Mouse (Mus musculus) monocyte, adult 5-6 weeks (primary cell): ENCODE results near the gene Taar7a. TPM values are rescaled to one million over a fixed set of nuclear protein-coding genes. Genes with fewer than 3 reads are reported as not detected.

Experiments
- ATAC-seq: fragments of 153-309, 156-312 bp; replicated peaks from 2 replicates; pipeline ENCODE4 v1.8.0; 2017; ENCODE audit warnings: mild to moderate bottlenecking; ENCODE audit not compliant: low TSS enrichment, insufficient number of reproducible peaks, severe bottlenecking, poor library complexity, low FRiP score
- total RNA-seq: library from RNA; stranded (forward); fragments of 200-1000, 200-491, 200-594 nt; gene quantifications from 3 replicates; pipeline ENCODE4 v1.2.3, GENCODE M21; 2017

Taar7a gene
- not detected in 3 replicates for total RNA-seq

DNA sequence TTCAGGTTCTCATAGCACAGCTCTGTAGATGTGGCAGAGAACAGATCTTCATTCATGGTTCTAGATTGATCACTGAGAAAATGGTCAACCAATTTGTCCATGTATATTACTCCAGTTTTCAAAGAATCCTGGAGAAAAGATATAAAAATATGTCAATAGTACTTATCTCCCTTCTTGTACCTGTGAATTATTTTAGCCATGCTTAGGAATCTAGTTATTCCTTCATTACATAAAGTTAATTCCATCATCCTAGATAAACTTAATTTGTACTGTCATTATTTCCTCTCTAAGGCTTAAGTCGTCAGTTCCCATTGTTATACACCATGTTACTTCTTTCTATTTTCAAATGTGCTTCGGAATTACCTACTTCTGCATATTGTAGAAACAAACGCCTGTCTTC is at the start of gene Taar7a:
Gene Taar7a (minus strand): TSS at position 101 of the 400 bp plus-strand sequence.
- no peak for ATAC-seq

DNA sequence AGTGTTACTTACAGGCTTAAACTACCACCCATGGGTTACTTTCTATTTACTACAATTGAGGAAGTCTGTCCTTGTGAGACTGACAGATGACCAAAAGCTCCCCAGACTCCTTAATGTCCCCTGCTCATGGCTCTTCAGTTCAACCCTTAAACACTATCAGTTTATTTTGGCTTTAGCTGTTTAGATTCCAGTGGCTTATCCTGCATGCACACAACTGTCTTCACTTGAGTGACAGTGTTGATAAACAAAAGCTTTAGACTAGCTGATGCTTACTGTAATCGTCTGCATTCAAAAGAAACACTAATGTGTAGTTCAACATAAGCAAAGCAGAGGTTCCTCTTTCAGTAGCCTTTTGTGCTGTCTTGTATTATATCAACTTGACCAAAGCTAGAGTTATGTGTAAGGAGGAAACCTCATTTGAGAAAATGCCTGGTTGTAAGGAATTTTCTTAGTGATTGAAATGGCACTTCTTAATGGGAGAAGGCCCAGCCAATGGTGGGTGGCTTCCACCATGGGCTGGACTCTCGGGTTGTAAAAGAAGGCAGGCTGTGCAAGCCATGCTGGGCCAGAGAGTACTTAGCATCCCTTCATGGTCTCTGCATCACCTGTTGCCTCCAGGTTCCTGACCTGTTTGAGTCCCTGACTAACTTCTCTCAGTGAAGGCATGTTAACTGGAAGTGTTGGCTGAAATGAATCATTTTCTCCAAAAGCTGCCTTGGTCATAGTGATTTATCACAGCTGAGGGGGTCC is 47.0 kb upstream of the Taar7a start:
- no peak for ATAC-seq

DNA sequence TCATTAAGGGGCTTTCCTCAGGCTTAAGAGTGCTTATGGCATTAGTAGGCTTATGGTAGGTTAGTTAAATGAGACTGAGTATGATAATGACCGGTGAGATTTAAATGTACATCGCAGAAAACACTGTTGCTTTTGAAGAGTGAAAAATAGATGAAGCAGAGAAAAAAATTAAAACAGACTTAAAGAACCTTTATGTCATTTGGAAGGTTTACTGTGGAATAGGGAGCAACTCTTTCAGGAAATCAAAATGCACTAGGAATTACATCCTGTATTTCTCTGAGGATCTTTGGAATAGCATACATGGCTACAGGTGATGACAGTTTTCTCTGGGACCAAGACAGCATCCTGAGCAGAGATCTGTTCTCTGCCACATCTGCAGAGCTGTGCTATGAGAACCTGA is 44.0 kb upstream of the Taar7a start, which contains the start of gene Taar7e:
Gene Taar7e (plus strand): TSS at position 301 of the 400 bp plus-strand sequence.
- no peak for ATAC-seq

DNA sequence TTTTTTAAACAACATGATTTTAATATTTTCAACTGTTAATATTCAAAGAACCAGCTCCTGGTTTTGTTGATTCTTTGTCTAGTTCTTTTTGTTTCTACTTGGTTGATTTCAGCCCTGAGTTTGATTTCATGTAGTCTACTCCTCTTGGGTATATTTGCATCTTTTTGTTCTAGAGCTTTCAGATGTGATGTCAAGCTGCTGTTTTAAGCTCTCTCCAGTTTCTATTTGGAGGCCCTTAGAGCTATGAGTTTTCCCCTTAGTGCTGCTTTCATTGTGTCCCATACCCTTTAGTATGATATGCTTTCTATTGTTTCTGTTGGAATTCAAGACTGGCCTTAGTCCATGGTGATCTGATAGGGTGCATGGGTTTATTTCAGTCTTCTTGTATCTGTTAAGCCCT is 38.1 kb upstream of the Taar7a start:
- ATAC-seq = no peak

DNA sequence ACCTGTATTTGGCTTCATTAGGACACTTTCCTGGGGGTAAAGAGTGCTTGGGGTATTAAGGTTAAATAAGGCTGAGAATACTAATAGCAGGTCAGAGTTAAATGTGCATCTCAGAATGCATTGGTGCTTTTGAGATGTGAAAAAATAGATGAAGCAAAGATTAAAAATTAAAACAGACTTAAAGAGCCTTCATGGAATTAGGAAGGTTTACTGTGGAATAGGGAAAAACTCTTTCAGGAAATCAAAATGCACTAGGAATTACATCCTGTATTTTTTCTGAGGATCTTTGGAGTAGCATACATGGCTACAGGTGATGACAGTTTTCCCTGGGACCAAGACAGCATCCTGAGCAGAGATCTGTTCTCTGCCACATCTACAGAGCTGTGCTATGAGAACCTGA is 33.6 kb upstream of the Taar7a start, which contains the start of gene Taar7d:
Gene Taar7d (plus strand): TSS at position 301 of the 400 bp plus-strand sequence.
- ATAC-seq = no peak

DNA sequence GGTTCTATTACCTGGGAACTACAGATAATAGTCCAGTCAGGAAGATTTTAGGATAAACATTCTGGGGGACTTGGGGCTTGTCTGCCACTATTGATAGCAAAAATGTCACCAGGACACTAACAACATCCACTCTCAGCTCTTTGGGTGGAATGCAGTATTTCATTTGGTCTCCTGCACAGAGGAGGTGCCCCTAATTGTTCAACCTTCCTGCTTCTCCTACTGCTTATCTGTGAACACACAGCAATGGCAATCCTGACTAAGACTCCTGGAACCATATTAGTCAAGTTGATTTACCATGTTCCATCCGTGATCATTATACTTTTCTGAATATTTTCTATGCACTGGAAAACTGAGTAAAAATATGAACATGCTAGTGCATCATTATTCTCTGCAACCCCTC is 14.9 kb upstream of the Taar7a start:
- no peak for ATAC-seq

DNA sequence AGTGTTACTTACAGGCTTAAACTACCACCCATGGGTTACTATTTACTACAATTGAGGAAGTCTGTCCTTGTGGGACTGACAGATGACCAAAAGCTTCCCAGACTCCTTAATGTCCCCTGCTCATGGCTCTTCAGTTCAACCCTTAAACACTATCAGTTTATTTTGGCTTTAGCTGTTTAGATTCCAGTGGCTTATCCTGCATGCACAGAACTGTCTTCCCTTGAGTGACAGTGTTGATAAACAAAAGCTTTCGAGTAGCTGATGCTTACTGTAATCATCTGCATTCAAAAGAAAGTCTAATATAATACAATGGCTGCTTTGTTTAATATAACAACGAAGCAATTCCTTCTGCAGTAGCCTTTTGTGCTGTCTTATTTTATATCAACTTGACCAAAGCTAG is 13.8 kb upstream of the Taar7a start:
- ATAC-seq = no peak

DNA sequence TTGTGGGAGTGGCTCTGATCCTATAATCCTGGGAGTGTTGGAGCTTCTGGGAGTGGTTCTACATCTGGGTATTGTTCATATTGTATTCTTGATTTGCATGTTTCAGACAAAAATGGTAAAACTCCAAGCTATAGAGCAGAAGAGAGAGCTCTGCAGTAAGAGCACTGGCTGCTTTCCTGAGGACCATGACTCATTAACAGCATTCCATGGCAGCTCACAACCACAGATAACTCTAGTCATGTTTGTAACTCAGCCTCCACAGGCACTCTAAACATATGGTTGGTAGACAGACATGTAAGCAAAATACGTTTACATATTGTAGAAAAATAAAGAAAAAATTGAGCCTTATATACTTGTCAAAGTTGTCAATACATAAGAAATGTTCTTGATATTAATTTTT is 13.2 kb upstream of the Taar7a start:
- ATAC-seq = no peak

DNA sequence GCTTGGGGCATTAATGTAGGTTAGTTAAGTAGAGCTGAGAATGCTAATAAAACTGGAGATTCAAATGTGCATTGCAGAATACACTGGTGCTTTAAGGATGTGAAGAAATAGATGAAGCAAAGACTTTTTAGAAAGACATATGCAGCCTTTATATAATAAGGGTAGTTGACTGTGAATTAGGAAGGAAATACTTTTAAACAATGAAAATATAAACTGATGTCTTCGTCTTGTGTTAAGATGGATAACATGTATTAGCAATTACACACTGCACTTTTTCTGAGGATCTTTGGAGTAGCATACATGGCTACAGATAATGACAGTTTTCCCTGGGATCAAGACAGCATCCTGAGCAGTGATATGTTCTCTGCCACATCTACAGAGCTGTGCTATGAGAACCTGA is 6.4 kb upstream of the Taar7a start, which contains the start of gene Taar7b:
Gene Taar7b (plus strand): TSS at position 301 of the 400 bp plus-strand sequence.
- no peak for ATAC-seq

DNA sequence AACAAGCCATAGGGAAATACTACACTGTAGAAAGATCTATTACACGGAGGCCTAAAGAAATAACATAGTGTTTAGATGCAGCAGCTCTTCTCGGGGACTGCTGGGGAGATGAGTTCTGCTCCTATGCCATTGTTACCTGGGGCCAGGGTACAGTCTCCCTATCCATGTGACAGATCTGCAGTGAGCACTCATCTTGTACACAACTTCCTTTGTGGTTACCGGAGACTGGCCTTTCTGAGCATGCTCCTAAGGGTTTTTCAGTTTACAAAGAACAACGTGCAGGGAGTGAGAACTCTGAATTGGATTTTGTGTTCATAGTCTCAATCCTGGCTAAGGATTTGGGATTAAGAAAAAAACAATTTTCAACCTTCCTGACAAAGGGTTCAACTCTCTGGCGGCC is 6.9 kb downstream of the Taar7a start:
- no peak for ATAC-seq

DNA sequence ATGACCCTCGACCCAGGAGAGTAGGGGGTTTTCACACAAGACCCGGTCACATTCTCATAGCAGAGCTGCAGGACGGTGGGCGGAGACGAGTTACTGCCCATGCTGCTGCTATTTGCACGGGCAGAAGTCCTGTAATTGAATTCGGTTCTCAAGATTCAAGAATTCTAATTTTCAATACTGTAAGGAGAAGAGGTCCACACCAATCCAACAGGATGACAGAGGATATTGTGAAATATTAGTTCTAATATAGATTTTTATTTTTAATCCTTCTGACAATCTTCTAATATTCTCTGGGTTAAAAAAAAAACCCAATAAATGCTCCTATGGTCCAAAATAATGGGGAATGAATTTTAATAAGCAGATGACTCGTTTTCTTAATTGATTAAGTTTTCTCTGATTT is 7.7 kb downstream of the Taar7a start, which contains the start of gene Taar6:
Gene Taar6 (minus strand): TSS at position 101 of the 400 bp plus-strand sequence.
- ATAC-seq = no peak

DNA sequence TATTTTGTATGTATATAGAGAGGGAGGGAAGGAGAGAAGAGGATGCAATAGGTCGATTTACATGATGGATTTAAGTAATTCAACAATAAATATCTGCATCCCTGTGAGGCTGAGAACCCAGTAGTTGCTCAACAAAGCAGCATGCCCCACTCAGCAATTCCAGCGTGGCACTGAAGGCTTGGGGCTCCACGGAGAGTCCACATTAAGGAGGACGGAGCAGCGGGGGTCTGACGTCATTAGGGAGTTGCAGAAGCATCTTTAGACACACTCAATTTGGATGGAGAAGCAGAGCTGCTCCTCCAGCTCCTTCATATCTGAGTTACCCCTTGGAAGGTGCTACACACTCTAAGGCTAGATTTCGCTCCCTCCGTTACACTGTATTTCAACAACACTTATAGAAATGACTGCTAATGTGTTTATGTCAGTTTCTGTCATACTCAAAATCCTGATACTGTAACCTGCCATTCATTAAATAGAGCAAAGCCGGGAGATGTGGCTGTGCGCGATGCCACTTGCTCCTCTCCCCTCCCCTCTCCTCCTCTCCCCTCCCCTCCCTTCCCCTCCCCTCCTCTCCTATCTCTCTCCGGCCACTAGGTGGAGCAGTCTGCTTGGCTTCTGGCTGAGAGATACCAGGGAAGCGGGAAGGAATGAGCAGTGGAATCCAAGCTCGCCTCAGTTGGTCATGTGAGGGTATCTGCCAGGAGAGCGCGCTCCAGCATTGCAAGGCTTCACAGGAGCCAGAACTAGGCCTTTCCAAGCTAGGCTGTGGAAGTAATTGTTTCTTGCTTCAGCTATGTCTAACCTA is 14.2 kb downstream of the Taar7a start:
- ATAC-seq = no peak

DNA sequence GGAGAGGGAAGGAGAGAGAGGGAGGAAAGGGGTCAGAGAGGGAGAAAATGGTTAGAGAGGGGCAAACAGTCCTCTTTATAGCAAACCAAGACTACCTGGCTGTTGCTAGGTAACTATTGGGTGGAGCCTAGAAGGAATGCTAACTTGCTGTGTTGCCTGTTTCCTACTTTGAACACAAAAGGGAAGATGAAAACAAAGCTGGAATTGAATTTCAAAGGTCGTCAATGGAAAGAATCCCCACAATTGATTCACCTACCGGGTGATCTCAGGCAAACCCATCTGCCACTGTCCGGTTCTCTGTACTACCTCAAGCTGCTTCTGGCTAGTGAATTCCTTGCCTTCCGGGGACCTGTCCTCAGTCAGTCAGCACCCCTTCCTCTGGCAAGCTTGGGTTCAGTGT is 15.3 kb downstream of the Taar7a start:
- ATAC-seq = no peak

DNA sequence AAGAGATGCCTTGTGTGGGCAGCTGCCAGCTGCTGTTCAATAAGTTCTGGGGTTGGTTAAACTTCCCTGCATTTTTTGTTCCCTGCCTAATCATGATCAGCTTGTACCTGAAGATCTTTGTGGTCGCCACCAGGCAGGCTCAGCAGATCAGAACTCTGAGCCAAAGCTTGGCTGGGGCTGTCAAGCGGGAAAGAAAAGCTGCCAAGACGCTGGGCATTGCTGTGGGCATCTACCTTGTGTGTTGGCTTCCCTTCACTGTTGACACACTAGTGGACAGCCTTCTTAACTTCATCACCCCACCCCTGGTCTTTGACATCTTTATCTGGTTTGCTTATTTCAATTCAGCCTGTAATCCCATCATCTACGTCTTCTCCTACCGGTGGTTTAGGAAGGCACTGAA is 22.0 kb downstream of the Taar7a start:
- no peak for ATAC-seq

DNA sequence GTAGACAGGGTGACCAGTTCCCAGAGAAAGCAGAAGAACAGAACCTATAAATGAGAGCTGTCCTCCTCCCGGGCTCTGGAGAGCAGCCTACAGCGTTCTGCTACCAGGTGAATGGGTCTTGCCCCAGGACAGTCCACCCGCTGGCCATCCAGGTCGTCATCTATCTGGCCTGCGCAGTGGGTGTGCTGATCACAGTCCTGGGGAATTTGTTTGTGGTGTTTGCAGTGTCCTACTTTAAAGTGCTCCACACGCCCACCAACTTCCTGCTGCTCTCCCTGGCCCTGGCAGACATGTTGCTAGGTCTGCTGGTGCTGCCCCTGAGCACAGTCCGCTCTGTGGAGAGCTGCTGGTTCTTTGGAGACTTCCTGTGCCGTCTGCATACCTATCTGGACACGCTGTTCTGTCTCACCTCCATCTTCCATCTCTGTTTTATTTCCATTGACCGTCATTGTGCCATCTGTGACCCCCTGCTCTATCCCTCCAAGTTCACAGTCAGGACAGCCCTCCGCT is 22.6 kb downstream of the Taar7a start, which contains the start of gene Taar5:
Gene Taar5 (plus strand): TSS at position 51 of the 510 bp plus-strand sequence.
- no peak for ATAC-seq

DNA sequence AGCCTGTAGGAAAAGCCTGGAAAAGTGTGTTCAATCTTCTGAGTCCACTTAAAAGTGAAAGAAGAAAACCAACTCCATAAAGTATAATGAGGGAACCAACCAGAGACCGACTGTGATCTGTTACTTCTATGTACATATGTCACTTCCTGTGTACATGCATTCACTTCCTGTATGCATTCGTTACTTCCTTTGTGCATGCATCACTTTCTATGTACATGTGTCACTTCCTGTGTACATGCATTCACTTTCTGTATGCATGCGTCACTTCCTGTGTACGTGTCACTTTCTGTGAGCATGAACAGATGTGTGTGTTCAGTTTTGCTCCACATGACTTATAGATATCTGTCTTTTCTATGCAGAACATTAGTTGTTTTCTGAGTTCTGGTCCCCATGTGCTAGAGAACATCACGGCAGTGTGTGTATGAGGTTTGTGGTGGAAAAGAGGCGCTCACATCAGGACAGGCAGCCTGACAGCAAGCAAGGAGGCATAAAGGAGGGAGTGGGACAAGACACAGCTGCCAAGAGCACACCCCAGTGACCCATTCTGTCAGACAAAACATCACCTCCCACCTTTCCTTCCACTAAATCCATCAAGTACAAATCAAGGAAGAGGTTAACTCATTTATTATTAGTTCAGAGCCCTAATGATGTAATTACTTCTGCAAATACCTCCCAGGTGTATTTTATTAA is 28.2 kb downstream of the Taar7a start:
- 0 out of 2 replicates have a peak, but pooled peaks have one; percentile 35 for ATAC-seq

DNA sequence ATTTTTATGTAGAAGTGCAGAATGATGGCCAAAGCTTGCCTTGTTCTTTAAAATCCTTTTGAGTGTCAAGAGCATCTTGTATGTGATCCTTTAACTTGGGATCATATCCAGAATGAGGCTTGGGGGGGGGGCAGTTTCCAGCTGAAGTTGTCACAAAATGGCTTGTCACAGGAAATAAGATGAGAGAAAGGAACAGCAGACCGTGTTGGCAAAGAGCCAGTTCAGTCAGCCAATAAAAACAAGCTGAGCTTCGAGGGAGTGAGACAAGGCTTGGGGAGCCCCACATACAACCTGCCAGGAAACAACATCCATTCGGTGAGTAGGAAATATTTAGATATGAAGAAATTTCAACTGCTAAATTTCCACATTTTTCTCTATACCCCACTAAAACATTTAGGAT is 29.8 kb downstream of the Taar7a start:
- no peak for ATAC-seq

DNA sequence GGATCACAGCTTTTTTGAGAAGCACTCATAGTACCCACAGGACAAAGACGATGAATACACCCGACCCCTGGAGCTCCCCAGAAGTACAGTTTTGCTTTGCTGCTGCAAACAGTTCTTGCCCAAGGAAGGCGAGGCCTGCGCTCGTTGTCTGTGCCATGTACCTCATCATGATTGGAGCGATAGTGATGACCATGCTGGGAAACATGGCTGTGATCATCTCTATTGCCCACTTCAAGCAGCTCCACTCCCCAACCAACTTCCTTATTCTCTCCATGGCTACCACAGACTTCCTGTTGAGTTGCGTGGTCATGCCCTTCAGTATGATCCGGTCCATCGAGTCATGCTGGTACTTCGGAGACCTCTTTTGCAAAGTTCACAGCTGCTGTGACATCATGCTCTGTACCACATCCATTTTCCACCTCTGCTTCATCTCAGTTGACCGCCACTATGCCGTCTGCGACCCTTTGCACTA is 32.8 kb downstream of the Taar7a start, which contains the start of gene Taar4:
Gene Taar4 (plus strand): TSS at position 51 of the 472 bp plus-strand sequence.
- no peak for ATAC-seq

DNA sequence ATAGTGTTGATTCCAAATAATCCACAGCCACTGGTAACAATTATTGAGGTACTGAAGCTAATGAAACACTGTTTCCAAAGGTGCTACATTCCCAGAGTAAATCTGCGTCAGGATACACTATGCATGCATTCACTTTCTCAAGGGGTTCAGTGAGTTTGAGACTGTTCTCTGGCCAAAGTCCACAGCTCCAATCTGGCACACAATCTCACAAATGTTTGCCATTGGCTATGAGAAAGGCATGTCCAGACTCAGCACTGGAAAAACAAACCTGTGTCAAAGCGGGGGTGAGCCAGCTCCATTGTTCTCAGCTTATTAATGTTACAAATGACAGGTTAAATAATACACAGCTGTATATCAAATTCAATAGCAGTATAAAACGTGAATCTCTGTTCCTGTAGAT is 34.2 kb downstream of the Taar7a start:
- ATAC-seq = no peak
